Mouse (Mus musculus) testis, adult 2 months (tissue): ENCODE results near the gene Cdhr4.

Experiments used
- CTCF ChIP-seq: fragments of 200-500 bp; IDR thresholded peaks from 2 replicates; pipeline ENCODE4 v1.5.1; 2012; ENCODE audit warnings: low read depth, mild to moderate bottlenecking, inconsistent platforms, low read length, moderate library complexity; ENCODE audit not compliant: control insufficient read depth, insufficient read depth, insufficient replicate concordance
- POLR2A ChIP-seq: fragments of 200-500 bp; IDR thresholded peaks from 2 replicates; pipeline ENCODE4 v1.6.1; 2012; ENCODE audit warnings: low read depth, mild to moderate bottlenecking, inconsistent platforms, low read length, moderate library complexity; ENCODE audit not compliant: control insufficient read depth

GRCm38 (mm10) chr9:107950460-107951355, 41.6 kb upstream of the Cdhr4 start:
- no peak; the same call in 1 of the 2 replicates for TF ChIP-seq CTCF
- peak; percentile 75 for TF ChIP-seq POLR2A
